Mouse (Mus musculus): ENCODE data around the gene Neurod2.

Gene Neurod2

GRCm38 (mm10) chr11:98354445-98354844 is 25.0 kb upstream of the Neurod2 start:
- no peak for DNase-seq (ENCODE audit: low read depth, low spot score)

DNA sequence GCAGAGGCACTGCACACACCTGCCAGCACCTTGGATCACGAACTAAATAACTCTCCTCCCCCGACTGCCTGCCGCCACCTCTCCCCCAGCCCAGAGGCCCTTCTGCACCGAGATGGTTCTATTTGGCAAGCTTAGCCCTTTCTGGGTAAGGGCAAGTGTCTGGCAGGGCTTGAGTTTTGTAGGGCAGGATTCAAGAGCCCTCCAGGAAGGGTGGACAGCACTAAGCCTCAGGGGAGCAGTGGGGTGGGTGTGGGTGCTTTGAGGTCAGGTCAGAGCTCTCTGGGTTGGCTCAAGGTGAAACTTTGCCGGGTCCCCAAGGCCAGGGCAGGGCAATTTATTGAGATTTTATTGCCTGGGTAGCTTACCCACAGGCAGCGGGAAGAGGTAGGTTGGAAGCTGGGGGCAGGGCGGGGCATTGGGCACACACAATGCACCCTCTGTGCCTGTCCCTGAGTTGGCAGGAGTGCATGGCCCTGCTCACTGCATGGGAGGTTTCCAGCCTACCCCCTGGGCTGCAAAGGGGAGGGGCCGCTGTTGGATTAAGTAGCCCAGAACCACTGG is 24.3 kb upstream of the Neurod2 start:
- DNase-seq (ENCODE audit: low read depth, low spot score), result no peak

DNA sequence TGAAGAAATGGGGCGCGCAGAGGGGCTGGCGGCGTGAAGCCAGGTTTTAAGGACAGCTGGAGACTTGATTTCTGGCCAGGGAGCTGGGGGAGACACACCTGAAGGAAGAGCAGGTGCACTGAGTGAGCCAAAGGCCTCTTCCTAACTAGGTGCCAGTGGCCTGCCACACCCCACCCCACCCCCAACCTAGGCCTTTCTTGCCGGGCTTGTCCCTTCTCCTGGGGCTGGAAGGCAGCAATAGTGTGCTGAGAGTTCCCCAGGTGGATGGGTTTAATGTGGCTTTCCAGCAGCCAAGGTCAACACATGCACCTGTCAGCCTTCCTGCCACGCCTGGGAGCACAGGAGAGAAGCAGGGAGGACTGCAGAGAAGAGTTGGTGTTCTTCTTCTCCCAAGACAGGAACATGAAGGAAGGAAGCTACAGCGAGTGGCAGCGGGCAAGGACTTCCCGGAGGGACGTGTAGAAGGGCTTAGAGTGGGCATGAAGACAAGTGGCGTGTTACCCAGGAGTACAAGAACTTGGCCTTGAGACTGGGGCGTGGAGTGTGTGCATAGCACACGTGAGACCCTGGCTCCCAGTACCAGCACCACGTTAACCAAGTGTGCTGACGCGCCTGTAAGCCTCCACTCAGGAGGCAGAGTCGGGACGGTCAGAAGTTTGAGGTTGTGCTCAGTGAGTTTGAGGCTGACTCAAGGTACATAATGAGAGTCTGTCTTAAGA is 23.0 kb upstream of the Neurod2 start:
- no peak for DNase-seq (ENCODE audit: low read depth, low spot score)

DNA sequence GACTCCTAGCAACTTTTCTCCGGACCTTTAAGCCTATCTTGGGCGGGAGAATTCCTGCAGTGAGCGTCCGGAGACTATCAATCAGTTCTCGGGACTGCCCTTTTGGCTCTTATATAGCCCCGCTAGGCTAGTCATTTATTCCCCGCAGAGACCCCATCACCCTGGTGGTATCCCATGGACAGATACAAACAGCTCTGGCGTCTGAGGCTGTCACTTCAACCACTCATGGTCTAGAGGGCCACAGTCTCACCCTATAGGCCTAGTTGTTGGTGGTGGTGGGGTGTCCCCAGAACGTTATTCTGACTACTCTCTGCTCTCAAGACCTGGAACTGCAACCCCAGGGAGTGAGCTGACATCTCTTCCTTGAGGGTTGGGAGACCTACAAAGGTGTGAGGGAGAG is 19.9 kb upstream of the Neurod2 start:
- DNase-seq (ENCODE audit: low read depth, low spot score), result no peak

GRCm38 (mm10) chr11:98348083-98348961 is 18.9 kb upstream of the Neurod2 start, which contains the start of gene Ppp1r1b:
TSS of gene Ppp1r1b (plus strand) at chr11:98348404.
- peak; percentile 55 for DNase-seq (ENCODE audit: low read depth, low spot score)

- DNase-seq (ENCODE audit: low read depth, low spot score), result no peak
Measured at GRCm38 (mm10) chr11:98347385-98348082, 18.1 kb upstream of the Neurod2 start.

- DNase-seq (ENCODE audit: low read depth, low spot score), result no peak
Measured at GRCm38 (mm10) chr11:98346168-98346567, 16.7 kb upstream of the Neurod2 start.

DNA sequence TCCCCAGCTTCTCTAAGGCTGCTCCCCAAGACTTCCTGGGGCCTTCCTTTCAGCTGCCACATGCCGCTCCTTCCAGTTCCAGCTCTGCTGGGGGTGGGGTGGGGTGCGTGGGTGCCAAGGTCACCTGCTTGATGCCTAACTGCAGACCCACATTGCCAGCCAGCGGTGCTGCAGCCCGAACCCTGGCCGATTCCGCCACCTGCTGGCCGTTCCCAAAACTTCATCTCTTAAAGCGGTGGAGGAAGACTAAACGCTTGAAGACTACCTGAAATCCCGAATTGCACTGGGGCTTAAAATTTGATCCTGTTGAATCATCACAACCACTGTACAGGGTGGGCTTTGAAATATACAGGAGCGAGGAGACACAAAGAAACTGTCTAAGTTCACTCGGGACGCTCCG is 15.8 kb upstream of the Neurod2 start:
- DNase-seq (ENCODE audit: low read depth, low spot score), result peak; percentile 69

DNA sequence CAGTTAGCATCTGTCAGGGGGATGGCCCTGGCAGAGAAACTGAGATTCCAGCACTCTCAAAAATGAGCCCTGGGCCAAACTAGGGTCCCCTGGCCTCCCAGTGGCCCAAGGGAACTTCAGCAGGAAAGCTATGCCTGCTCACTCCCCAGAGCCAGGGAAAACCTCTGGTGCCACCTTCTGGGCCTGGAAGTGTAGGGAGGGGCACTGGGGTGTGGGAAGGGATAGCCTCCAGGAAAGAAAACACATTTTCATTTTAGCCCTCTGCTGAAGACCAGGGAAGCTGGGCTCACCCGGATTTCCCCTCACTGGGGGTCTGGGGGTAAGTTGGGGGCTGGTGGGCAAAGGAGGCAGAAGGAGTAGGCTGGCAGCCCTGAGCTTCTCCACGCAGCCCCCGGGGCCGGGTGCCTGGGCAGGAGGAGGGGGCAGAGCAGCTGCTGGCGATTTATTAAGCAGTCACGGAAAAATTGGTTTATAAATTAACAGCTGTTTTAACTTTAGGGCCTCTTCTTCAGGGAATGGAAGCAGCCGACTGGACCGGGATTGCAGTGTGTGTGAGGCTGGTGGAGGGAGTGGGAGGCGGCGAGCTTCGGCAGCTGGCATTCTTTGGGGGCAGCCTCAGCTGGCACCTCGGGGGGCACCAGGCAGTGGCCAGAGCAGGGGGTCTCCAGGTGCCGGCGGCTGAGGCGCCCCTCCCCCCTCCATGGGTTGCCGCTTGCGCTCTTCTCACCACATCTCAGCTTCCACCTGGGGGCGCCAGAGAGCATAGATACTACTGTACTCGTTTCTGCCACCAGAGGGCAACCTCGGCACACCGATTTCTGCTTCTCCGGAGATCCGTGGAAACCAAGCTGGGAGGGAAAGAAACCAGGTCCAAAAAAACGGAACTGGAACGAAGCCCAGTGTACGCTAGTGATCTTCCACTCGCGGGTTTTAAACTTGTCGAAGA is 12.8 kb upstream of the Neurod2 start:
- peak; percentile 84 for DNase-seq (ENCODE audit: low read depth, low spot score)

- no peak for DNase-seq (ENCODE audit: low read depth, low spot score)
Measured at GRCm38 (mm10) chr11:98341174-98341573, 11.7 kb upstream of the Neurod2 start.

DNA sequence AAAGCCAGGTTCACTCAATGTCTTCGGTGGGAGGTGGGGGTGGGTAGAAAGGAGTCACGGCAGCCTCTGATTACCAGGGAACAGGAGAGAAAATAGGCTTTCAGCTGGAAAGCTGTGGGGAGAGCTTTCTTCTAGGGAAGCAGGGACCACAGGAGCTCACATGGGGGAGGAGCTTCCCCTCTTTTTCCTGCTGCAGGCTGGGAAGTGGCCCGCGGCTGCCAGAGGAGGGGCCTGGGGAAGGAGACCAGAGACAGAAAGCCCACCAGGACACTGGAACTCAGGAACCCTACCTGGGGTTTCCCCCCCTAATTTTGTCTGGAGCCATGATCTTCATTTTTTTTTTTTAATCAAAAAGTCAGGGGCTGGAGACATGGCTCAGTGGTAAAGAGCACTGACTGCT is 11.1 kb upstream of the Neurod2 start:
- DNase-seq (ENCODE audit: low read depth, low spot score), result no peak

GRCm38 (mm10) chr11:98339679-98340287 is 10.3 kb upstream of the Neurod2 start:
- DNase-seq (ENCODE audit: low read depth, low spot score), result no peak

DNA sequence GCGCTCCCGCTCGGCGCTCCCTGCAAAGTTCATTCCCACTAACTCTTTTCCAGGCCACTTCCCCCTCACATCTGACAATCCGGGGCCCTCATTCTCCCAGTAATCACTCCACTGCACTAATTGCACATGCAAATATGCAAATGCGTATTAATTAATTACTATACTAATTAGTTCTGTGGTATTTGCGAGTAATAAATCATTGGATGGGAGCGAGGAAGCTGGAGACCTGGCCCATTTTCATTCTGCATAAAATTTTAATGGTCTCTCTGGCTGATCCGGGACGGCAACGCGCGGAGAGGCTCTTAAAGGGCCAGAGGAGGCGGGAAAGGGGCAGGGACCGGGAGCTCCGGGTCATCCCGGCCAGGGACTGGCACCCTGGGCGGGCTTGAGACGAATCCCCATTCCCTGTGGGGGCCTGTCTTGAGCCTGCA is 9.6 kb upstream of the Neurod2 start:
- DNase-seq (ENCODE audit: low read depth, low spot score), result no peak

DNA sequence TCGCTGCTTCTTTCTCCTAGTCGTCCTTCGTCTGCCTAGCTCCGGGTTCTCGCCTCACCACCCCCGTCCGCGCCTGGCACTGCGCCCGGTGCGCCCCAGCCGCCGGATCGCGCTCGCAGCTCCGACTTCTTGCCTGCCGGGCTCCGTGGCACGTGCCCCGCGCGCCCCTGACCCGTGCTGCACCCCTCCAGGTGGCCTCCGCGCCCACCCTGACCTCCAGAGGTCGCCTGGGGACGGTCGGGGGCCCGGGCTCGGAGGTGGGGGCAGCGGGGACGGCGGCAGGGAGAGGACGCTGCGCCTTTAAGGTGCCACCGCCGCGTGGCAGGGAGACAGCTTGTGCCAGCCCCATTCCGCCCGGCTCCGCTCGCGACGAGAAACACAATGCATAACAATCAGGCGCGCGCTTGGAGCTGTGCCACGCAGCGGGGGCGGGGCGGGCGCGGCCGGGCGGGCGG is 9.1 kb upstream of the Neurod2 start:
- no peak for DNase-seq (ENCODE audit: low read depth, low spot score)

GRCm38 (mm10) chr11:98336245-98337107 is 7.0 kb upstream of the Neurod2 start:
- DNase-seq (ENCODE audit: low read depth, low spot score), result no peak

DNA sequence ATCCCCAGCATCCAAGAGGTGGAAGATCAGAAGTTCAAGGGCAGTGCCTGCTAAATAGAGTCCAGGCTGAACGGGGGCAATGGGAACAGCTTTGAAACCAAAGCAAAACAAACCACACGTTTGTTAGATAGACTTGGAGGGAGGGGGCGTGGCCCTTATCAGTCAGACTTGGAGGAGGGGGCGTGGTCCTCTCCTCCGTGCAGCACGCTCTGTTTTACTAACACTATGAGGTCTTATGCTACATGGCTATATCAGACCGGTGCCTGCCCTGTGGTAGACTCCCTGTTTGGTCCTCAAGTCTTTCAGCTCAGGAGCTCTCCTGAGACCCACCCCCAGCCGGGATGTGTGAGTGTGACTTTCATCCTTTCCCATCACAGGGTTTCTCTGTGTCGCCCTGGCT is 5.8 kb upstream of the Neurod2 start:
- no peak for DNase-seq (ENCODE audit: low read depth, low spot score)

DNA sequence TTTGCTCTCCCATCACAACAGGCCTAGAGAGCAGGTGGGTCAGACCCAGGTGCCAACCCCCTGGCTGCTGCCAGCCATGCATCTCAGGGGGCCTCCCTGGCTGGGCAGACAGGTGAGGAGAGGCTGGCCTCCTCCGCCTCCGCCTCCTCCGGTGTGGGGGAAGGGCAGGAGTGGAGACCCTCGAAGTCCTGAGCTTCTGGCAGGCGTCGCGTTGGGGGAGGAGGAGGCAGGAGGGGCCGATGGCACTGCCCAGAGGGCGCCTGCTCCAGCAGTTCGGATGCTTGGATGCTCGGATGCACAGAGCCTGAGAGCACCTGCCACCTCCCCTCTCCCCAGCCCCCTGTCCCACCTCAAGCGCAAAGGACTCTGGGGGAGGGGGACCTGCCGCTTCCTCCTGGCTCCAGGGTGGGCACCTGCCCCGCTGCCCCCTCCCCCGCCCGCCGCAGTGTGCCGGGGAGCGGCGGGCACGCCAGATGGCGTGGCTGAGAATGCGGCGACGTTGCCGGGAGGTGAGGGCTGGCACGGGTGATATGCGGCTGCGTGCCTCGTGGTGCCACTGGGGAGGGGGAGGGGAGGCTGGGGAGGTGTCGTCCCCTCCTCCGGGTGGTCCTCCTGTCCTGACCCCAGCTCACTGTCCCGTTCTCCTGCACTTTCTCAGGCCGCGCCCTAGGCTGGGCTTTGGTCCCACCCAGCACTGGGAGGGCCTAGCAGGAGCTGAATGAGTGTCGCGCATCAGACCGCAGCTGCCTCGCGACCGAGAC is 4.7 kb upstream of the Neurod2 start:
- DNase-seq (ENCODE audit: low read depth, low spot score), result no peak

GRCm38 (mm10) chr11:98333263-98333696 is 3.8 kb upstream of the Neurod2 start:
- DNase-seq (ENCODE audit: low read depth, low spot score), result no peak

Data from CD4-positive helper T cell, adult 2 months (primary cell).